Mouse (Mus musculus): ENCODE results near the gene Abcb9.

The Abcb9 gene

DNA sequence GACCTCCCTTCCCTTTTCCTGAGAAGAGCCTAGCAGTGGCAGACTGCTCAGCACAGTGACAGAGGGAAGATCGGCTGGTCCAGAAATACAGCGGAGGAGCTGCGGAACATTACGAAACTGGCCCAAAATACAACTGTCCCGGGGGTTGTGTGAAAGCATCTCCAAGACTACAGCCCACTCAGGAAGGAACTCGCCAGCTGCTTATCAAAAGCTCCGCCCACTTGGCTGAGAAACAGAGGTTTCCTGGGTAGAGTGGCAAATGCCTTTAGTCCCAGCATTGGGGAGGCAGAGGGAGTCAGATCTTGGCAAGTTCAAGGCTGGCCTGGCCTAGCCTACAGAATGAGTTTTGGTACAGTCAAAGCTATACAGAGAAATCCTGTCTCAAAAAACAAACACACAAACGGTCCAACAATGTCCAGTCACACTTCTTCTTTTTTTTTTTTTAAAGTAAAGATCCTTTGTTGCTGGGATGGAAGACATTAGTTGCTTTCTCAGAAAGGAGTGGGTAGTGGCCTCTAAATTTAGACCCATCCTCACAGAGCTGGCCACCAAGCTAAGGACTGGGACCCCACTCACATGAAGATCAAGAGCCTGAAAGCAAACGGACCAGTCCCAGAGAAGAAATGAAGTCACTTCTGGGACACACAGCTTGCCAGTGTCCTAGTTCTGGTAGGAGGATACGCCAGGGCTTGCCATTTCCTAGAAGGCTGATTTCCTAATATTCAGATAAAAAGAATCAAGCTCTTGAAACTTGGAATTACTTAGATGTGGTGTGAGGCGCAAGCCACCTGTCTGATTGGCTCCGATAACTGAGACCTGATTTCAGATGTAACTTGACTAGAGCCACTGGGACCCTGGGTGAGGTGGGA is 76.0 kb downstream of the Abcb9 start:
- in situ Hi-C loops (cut with MboI; ENCODE audit: unreplicated experiment in 2 of 2) = loop anchor here in 1 of 2 experiments (25.0 kb wide), 1 partner anchor 843 kb away; the partner anchor contains the start of genes Ccdc92 and Zfp664

DNA sequence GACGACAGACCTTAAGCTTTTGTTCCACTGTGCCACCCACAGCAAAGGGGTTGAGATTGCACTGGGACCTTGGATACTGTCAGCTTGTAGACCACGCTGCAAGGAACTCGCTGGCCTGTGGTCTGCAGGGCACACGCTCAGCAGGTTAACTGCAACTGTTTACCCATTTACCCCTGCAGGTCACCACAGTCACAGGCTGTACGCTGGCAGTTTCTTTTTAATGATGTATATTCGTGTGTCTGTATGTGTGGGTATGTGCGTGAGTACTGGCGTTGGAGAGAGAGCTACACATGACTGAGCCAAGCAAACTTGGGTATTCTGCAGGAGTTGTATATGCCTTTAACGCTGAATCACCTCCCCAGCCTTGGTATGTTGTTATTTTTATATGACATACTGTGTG is 76.9 kb downstream of the Abcb9 start:
- in situ Hi-C loops (cut with MboI; ENCODE audit: unreplicated experiment in 2 of 2) = loop anchor here in 1 of 2 experiments (25.0 kb wide), 1 partner anchor 844 kb away; the partner anchor contains the start of genes Ccdc92 and Zfp664

DNA sequence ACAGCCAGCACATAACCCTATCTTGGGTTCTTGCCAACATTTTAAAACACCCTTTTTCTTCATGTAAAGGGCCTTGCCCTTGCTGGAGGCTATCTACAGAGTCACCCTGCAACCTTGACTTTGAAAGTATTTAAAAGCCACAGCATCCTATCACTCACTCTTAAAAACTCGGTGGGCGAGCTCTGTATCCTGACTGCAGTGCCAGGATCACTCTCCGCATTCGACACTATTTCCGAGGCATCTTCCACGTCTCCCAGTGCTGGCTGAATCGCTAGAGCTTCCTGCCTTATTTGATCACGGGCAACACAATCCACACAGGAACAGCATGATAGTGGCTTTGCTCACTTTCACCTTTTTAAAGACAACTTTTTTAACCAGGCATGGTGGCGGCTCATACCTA is 77.7 kb downstream of the Abcb9 start:
- in situ Hi-C loops (cut with MboI; ENCODE audit: unreplicated experiment in 2 of 2) = loop anchor here in 1 of 2 experiments (25.0 kb wide), 1 partner anchor 844 kb away; the partner anchor contains the start of genes Ccdc92 and Zfp664

GRCm38 (mm10) chr5:124016291-124016821 is 79.2 kb downstream of the Abcb9 start:
- in situ Hi-C loops (cut with MboI; ENCODE audit: unreplicated experiment in 2 of 2) = loop anchor here in 1 of 2 experiments (25.0 kb wide), 1 partner anchor 846 kb away; the partner anchor contains the start of genes Ccdc92 and Zfp664

DNA sequence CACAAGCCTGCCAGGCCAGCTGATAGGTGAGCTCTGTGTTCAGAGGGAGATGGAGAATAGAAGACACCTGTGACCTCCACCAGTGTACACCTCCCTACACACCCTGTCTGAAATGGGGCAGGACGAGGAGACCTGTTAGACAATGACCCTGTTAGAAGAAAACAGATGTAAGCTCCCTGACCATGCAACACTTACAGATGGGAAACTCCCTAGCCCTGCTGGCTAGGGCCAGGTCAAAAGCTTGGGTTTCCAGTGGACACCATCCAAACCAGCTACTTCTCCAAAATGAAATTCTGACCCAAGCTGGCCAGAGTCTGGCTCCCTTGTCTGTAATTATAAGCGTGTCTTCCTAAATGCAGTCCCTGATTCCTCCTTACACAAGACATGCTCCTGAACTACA is 79.9 kb downstream of the Abcb9 start:
- in situ Hi-C loops (cut with MboI; ENCODE audit: unreplicated experiment in 2 of 2) = loop anchor here in 1 of 2 experiments (25.0 kb wide), 1 partner anchor 847 kb away; the partner anchor contains the start of genes Ccdc92 and Zfp664

DNA sequence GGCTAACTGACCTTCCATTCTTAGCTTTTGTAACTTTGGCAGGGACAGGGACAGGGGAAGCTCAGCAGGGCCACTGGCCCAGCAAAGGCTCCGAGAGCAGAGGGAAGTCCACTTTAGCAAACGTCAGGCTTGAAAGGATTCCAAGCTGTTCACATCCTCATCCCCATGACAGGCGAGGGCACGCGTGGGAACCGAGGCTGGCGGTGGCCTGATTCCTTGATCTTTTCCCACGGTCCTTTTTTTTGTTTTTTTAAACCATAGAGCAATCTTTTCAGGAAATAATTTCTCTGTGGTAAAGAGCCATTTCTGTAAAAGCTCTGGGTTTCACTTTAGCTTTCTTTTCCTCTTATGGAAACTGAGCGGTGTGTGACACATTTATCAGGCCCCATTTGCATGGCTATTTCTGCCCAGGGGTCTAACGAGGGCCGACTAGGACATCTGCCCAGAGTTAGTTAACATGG is 80.8 kb downstream of the Abcb9 start:
- in situ Hi-C loops (cut with MboI; ENCODE audit: unreplicated experiment in 2 of 2) = loop anchor here in 1 of 2 experiments (25.0 kb wide), 1 partner anchor 847 kb away; the partner anchor contains the start of genes Ccdc92 and Zfp664

- in situ Hi-C loops (cut with MboI; ENCODE audit: unreplicated experiment in 2 of 2) = loop anchor here in 1 of 2 experiments (25.0 kb wide), 1 partner anchor 848 kb away; the partner anchor contains the start of genes Ccdc92 and Zfp664
Measured at GRCm38 (mm10) chr5:124014180-124014579, 81.4 kb downstream of the Abcb9 start.

GRCm38 (mm10) chr5:124013747-124014146 is 81.9 kb downstream of the Abcb9 start:
- in situ Hi-C loops (cut with MboI; ENCODE audit: unreplicated experiment in 2 of 2) = loop anchor here in 1 of 2 experiments (25.0 kb wide), 1 partner anchor 849 kb away; the partner anchor contains the start of genes Ccdc92 and Zfp664

DNA sequence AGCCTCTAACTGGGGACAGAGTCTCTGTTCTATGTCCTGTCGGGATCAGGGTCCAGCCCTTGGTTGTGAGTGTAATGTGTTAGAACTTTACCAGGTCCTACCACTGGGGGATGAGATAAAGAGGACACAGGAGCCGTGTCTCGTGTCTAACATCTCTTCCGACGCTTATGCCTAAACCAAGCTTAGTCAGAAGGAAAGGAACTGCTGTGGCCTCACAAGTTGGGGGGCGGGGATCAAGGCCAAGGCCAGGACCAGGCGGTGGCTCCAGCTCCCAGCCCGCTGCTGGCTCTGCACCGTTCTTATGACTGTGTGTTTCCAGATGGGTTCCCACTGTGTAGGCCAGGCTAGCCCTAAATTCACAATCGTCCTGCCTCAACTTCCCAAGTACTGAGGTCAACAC is 82.7 kb downstream of the Abcb9 start:
- in situ Hi-C loops (cut with MboI; ENCODE audit: unreplicated experiment in 2 of 2) = loop anchor here in 1 of 2 experiments (25.0 kb wide), 1 partner anchor 849 kb away; the partner anchor contains the start of genes Ccdc92 and Zfp664

DNA sequence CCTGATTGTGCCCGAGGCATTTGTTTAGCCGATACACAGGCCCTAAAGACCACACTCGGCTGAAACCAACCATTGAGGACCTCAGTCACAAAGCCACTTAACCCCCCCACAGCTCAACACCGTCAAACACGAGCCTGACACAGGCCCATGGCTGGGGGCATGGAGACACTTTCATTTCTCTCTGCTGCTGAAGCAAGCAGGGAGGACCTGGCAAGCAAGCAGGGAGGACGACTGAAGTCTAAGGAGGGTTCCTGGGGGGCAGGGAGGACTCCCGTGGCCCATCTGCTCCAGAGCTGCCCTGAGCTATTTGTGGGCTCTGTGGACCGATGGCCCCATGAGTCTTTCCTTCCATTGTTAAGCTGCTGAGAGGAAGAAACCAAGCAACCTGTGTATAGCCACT is 83.7 kb downstream of the Abcb9 start:
- in situ Hi-C loops (cut with MboI; ENCODE audit: unreplicated experiment in 2 of 2) = loop anchor here in 1 of 2 experiments (25.0 kb wide), 1 partner anchor 850 kb away; the partner anchor contains the start of genes Ccdc92 and Zfp664
